Mouse (Mus musculus) ES-CJ7 (cell line): ENCODE data around the gene Rnft2.
A peak's percentile ranks its signal among the peaks of the same experiment; 100 is the strongest.

Experiments used
- DNase-seq: peaks from one replicate; pipeline ENCODE4 v3.0.0; 2011; ENCODE audit warnings: low read depth, low spot score

Gene Rnft2

DNA sequence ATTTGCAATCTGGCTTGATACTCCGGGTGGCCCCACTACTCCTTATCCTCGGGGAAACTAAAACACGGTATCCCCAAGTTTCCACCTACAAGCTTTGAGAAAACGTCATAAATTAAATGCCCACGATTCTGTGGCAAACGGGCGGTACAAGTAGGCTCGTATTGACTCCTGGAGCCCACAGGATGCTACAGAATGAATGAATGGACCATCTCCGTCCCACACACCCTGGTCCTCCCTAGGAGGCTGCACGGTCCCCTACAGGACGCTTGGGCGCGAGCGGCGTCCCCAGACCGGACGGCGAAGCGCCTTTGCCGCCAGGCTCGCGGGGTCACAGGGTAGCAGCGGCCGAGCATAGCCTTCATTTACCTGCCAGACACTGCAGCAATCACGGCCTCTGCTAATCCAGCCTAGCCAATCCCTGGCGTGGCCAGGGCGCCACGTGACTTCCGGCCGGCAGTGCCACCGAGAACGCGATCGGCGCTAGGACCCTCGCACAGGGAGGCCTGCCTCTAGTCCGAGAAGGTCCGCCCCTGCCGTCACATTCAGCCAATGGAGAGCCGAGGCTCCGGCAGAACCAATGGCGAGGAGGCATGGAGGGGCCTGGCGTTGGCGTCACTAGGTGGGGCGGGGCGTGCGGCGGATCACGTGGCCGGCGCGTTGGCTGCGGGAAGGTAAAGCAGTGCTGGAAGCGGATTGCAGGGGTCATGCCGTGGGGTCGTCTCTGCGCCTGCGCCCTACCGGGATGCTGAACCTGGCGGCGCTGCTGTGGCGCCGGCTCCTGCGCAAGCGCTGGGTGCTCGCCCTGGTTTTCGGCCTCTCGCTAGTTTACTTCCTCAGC, at the start of gene Rnft2, which contains the start of gene 2410131K14Rik:
Rnft2 (minus strand) TSS at position 511 of the 838 bp plus-strand sequence.
2410131K14Rik (plus strand) TSS at position 622 of the 838 bp plus-strand sequence.
- DNase-seq: peak; percentile 99

DNA sequence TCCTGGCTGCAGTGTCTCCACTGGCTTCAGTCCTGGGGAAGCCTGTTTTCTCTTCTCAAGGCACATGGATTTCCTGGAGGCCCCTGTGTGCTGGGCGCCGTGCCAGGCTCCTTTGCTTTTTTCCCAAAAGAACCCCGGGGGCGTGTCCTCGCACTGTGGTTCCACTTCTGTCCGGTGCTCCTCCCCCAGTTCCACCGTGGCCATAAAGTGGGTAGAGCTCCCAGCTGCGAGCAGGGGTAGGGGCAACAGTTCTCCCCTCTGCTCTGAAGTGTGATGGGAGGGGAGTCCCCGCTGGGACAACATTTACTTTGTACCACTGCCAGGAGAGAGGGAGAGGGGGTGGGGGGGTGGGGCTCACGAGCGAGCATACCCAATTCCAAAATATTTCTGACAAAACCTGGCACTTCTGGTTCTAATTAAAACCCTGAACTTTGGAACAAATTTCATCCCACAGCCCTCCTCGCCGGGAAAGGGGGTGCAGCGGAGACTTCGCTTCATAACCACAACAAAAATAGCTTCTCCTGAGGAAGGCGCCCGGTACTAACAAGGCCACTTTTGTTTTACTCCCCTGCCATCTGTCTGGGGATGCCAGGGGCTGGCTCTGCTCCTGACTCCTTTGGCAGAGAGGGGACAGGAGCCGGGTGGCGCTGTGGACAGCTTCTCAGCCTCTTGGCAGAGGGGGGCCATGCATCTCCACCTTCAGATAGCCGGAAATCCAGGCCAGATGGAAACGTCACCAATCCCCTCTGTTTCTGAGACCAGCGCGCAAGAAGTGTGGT, 49.4 kb upstream of the Rnft2 start:
- DNase-seq: no peak

DNA sequence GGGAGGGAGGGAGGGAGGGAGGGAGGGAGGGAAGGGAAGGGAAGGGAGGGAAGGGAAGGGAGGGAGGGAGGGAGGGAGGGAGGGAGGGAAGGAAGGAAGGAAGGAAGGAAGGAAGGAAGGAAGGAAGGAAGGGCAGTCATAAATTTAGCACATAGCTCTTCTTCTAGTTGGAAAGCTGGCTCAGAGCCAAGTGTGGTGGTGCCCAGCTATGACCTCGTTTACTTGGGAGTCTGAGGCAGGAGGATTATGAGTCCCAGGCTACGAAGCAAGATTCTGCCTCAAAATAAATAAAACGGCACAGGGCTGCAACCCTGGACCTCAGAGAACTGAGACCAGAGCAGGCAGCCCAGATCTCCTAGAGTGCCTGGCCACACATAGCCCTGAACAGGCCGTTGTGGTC, 47.6 kb upstream of the Rnft2 start:
- DNase-seq: no peak

DNA sequence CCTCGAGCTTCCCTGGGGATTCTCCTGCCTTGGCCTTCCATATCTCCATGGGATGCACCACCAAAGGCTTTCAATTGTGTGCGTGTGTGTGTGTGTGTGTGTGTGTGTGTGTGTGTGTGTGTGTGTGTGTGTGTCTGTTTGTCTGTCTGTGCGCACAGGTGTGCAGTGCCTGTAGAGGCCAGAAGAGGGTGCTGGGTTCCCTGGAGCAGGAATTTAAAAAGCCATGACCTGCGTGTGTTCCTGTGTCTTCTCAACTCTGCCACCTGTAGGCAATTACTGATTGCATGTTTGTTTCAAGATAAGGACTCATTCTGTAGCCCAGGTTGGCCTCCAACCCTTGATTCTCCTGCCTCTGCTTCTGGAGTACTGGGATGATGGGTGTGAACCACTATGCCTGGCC, 46.5 kb upstream of the Rnft2 start:
- peak; percentile 79 for DNase-seq

DNA sequence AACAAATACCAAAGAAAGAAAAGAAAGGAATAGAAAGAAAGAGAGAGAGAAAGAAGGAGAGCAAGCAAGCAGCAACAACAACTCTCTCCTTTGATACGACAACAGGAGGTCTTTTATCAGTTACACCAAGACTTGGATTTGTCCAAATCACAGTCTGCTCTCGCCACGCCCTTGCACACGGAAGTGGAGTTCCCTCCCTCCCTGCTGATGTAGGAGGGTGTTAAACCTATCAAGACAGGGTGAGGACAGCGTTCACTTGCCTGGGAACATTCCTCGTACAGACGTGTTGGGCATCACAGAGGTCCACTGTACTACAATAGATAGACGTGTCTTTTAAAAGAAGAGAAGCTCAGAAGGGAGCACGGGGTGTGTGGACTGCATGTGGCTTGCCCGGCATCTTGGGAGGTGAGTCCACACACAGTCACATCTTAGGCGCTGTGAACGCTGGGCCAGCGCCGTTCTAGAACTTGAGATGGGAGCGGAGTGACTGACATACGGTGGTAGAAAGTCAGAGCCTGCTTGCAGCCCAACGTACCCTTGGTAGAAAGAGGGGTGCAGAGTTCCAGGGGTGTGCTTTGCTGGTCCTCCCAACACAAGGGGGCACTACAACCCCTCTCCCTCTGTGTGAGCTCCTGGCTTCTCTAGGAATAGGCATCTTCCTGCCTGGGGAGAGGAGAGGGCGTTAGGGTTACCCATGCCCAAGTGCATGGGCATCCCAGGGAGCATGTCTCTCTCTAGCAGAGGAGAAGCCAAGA, 33.0 kb upstream of the Rnft2 start:
- peak; percentile 66 for DNase-seq

DNA sequence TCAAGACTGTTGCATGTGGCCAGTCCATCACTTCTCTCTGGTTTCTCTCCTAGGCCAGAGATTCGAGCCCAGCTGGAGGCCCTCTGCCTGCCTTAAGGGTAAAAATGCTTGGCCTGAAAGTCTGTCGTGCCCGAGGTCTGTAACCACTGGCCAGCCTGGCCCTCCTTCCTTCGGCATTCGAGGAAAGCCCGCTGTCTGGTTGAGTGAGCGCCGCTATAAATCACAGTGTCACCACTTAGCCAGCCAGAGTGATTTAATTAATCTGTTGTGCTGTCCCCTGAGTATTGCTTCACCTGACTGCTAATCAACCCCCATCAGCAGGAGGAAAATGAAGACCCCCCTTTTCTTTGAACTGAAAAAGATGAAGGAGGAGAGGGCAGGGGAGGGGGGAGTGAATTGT, 31.8 kb upstream of the Rnft2 start:
- no peak for DNase-seq

DNA sequence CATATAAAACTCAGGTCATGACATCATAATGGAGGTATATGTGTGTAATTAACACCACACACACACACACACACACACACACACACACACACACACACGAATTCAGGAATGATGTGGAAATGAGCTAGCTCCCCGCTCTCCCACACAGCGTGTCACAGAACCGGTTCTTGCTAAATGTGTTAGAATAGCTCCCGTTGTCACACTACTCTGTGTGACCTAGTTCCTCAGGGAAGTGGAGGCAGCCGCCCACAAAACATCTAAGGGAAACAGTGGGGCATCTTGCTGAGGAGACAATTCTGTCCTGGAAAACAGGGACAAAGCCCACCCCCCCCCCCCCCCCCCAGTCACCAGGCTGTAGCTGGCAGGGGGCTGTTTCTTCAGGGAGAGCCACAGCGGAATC, 31.4 kb upstream of the Rnft2 start:
- no peak for DNase-seq

DNA sequence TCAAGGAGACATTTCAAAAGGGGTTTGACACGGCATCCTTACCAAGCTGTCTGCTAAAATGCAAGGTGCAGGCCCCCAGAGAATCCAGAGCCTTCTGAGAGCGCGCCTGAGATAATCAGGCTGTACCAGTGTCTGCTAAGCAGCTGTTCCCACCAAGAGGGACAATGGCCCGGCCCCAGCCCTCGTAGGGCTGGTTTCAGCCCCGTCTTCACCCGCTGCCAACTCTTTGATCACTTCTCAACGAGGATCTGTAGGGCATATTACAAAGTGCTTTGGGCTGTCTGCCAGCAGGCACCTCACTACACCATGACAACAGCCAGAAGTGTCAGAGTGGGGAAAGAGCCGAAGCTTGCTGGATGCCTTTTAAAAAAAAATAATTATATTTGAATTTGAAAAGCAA, 29.6 kb upstream of the Rnft2 start:
- DNase-seq: no peak

DNA sequence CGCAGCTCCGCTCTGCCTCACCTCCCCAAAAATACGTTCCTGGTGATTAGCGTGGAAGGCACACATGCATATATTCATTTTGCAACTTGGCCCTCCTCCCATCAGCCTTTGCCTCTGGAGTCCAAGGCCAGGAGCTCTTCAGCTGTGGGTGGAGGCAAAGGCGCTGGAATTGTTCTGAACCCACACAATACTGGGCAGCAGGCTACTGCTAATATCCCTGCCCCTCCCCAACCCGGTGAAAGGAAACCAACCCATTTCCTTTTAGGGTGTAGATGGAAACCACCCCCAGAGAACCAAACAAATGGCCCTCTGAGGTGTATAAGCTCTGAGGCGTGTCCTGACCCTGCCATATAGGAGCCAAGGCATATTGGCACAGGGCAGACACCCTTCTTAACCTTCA, 28.5 kb upstream of the Rnft2 start:
- no peak for DNase-seq

DNA sequence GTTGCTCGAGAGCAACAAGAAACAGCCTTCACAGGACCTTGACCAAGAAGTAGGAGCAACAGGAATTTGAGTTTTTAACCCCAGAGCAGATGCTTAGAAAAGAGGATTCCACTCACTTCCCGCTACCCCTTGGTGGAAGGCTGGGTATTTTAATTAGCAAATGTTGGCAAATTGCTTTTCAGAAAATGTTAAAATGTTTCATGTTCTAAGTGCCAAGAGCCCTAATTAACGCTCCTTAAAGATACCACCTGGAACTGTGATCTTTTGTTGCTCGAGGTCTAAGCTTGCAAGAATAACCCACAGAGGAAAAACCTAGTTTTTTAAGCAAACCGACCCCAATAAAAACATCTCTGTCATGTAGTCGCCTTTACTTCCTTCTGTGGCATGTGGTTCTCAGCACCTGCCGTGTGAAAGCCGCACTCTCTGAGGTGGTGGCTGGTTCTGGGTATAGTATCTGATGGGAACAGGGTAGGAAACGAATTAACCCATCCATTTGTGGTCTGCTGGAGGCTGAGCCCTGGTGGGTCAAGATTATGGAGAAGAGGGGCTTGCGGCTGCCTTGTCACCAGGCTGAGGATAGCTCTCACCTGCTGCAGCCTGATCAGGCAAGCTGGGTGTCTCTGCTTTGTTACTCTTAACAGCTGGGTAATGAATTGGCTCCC, 26.7 kb upstream of the Rnft2 start:
- DNase-seq: no peak

DNA sequence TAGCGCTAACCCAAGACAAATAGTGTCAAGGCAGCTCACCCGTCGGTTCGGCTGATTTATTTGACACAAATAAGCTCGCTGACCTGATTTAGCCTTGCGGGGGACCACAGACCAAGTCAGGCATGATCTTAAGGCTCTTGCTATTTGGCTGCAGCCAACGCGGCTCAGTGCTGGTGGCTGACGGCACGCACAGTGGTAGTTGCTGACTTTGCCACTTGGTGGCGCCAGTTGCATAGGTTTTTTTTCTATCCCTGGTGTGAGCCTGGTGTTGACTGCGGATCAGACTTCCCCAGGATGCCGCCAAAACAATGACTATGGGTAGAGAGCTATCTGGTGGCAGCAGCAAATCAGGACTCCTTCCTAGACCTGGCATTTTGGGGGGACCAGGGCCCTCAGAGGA, 24.1 kb upstream of the Rnft2 start:
- peak; percentile 70 for DNase-seq

DNA sequence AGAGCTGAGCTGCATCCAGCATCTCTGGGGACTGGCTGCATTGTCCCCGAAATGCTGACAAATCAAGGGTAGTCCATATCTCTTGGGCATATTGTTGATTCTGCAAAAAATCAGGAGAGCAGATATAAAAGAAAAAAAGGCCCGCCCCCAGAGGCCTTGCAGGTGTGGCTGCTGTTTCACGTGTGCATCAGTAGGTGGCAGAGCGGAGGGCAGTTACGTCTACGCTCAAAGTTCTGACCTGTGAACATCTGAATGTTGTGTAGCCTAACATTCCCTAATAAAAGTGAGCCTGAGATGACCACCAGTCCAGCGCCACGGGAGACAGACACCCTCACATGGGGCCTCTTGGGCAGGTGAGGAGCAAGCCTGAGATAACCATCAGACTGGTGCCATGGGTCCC, 21.4 kb upstream of the Rnft2 start:
- peak; percentile 51 for DNase-seq

DNA sequence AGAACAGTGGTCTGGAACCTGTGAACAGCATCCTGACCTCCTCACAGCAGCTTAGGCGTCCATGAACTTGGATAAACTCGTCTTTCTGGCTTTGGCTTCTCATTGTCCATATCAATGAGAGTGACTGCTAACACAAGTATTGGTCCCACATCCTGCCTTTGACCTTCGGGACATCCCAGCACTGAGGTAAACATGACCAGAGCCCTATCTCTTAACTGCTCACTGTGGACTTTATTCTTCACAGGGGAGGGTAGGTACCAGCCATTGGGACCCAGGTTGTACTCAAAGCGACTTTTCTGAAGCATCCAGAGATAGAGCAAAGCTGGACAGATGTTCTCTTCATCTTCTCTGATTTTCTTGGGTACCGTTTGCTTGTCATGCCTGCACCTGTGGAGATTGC, 20.4 kb upstream of the Rnft2 start:
- DNase-seq: no peak

DNA sequence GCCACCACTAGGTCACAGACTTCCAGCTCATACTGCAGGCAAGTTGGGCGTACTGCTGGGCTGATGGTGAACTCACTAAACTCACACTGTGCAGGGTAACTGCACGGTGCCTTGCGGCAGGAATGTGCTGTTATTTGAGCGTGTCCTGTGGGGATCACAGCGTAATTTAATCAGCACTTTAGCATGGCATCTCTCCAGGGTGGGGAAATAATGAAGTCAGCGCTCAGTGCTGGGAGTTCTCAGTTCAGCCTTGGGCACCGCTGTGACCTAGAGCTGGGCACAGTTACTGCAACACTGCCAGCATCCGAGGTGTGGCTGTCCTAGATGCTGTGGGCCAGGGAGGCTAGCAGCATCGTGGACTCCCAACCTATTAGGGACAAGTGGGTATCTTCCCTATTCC, 19.4 kb upstream of the Rnft2 start:
- DNase-seq: no peak

DNA sequence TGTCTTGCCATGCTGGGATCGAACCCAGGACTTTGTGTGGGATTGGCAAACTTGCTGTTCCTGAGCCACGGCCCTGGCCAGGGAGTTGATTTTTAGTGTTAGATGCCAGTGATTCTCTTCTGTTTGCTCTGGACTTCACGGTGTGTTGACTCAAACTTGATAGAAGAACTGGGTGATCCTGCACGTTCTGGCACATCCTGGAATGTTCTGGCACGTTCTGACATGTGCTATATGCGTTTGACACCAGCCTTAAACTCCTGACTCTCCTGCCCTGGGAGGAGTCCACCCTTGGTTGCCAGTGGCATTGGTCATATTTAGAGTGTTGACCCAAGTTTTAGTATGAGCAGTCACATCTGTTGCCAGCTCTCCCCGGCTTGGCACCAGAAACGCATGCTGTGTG, 17.5 kb upstream of the Rnft2 start:
- DNase-seq: no peak

DNA sequence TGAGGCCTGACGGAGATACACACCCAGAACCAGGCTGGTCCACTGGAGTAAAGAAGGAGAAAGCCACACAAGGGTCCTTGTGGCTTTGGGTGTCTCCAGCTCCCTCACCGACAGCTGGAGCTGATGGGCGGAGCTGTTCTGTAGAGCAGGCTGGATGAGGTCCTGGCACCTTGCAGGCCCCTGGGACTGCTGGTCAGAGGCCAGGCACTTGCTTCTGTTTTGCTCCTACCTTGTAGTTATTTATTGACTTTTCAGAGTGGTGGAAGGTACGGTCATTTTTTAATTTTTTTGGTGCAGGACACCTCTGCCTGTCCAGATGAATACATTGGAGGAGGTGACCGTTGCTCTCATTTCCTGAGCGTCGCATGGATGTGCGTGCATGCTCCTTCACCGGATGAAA, 16.3 kb upstream of the Rnft2 start:
- no peak for DNase-seq

DNA sequence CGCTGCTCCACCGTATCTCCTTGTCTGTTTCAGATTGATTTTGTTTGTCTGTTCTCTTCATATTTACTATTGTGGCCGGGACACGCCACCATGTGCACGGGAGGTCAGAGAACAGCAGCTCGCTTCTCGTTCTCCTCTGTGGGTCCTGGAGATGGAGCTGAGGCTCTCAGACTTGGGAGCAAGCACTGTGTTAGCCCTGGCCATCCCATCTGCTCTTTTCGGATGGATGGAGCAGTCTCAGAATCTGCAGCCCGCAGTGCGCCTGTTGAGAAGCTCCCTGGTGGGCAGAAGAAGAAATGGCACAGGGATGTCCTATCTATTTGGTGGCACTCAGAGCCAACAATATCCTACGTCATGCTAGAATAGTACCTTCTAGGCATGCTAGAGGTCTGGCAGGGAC, 15.7 kb upstream of the Rnft2 start:
- DNase-seq: no peak

DNA sequence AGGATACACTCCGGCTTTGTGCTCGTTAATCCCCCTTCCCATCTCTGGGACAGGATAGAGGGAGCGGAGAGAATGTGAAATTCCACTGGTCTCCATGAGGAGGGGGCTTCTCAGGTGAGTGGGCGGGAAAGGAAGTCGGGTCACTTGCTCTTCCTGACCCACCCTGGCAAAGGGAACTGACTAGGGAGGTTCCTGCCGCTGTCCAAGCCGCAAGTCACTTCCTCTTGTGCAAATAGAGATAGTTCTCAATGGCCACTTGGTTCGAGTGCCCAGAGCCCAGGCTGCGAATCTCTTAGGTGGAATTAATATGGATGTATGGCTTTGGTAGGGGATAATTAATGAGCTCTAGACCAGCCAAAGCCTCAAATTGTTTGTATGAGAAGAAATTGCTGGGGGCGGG, 15.1 kb upstream of the Rnft2 start:
- DNase-seq: no peak

DNA sequence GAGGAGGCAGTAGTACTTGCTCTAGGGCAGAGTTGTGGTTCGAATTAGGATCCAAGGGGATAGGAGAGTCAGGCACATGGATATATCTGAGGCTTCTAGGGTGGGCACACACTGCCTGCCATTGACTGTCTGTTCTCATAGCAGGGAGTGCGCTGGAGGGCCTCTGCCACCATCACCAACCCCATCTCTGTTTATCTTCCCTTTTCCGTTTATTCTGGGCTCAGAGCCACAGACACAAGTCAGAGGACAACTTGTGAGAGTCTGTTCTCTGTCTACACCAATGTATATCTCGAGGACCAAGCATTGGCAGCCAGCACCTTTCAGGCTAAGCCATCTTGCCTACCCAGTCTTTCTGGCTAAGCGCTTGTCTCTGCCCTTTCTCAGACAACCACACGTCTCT, 14.7 kb upstream of the Rnft2 start:
- DNase-seq: no peak

DNA sequence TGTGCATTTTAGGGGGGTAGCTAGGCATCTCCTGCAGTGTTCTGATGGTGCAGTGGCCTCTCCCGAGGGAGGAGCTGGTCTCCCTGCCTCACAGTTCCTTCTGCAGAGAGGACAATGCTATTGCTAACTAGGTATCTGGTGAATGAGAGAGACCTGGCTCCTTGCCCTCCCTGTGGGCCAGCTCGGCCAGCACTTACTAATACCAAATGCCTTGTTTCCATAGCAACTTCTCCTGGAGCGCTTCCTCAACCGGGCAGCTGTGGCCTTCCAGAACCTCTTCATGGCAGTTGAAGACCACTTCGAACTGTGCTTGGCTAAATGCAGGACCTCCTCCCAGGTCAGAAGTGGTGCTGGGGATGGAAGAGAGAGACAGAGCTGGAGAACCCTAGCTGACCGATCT, 14.2 kb upstream of the Rnft2 start:
- no peak for DNase-seq

DNA sequence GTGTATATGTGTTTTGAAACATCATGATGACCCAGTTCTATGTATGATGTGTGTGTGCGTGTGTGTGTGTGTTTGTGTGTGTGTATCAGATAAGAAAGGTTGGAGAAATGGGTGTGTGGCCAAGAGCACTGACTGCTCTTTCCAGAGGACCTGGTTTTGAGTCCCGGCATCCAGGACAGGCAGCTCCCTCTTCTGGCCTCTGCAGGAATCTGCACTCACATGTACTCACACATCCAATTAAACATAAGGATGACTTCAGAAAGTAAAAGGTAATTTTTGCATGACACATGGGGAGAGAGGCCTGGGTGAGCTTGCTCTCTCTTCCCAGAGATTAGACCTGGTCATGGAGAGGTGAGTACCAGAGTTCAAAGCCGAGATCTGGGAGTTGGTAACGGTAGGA, 12.1 kb upstream of the Rnft2 start:
- DNase-seq: peak; percentile 34

DNA sequence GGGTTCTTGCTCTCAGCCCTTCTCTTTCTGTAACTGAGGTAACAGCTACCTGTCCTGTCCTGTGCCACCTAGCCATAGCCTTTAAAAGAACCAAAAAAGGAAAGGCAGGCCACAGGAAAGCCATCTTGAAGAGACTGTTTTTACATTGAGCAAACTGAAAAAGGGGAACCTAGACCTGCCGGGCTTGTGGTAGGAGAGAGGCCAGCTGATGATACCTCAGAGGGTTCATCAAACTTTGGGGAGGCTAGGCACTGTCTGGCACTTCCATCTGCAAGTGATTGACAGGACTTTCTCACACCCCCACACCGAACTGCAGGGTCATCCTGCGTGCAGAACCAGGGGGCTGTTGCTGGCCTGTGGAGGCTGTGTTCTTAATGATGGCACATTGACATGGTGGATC, 8.6 kb upstream of the Rnft2 start:
- no peak for DNase-seq
